Mouse (Mus musculus) limb, embryonic 14.5 days (tissue): ENCODE measurements at regions not wholly inside any gene's neighbourhood (a gene's known extent, or its start where the extent isn't known, plus 50 kb on each side); places are given as distances from the start of the nearest gene placed in this dataset.

ENCODE experiments used
- ATAC-seq: fragments of 200-750 bp; cut with Nextera tagmentation; 2 replicates; pipeline ENCODE4 v1.8.0; 2017; ENCODE audit warnings: low read depth, moderate number of reproducible peaks, moderate TSS enrichment; ENCODE audit not compliant: low FRiP score
- DNase-seq: peaks from one replicate; pipeline ENCODE4 v3.0.0-alpha.2; 2015; ENCODE audit warnings: low spot score
- H3K27ac ChIP-seq: fragments of 300-500 bp; sonication (generic); replicated peaks from 2 replicates; pipeline ENCODE4 v1.5.1; 2014; ENCODE audit warnings: low read depth, mild to moderate bottlenecking, low read length, moderate library complexity, mixed read lengths
- H3K27me3 ChIP-seq: fragments of 300-500 bp; sonication (generic); 2 replicates; pipeline ENCODE4 v1.6.1; 2014; ENCODE audit warnings: low read length, mixed read lengths; ENCODE audit not compliant: control insufficient read depth, insufficient read depth
- H3K36me3 ChIP-seq: fragments of 300-500 bp; sonication (generic); 2 replicates; pipeline ENCODE4 v1.6.1; 2014; ENCODE audit warnings: mild to moderate bottlenecking, low read length, moderate library complexity, mixed read lengths; ENCODE audit not compliant: control insufficient read depth, insufficient read depth
- H3K4me1 ChIP-seq: fragments of 300-500 bp; sonication (generic); 2 replicates; pipeline ENCODE4 v1.6.1; 2014; ENCODE audit warnings: antibody characterized with exemption, low read length, mixed read lengths; ENCODE audit not compliant: control insufficient read depth, insufficient read depth
- H3K4me2 ChIP-seq: fragments of 300-500 bp; sonication (generic); replicated peaks from 2 replicates; pipeline ENCODE4 v1.6.1; 2014; ENCODE audit warnings: low read depth, mild to moderate bottlenecking, low read length, moderate library complexity; ENCODE audit not compliant: severe bottlenecking
- H3K4me3 ChIP-seq: fragments of 300-500 bp; sonication (generic); replicated peaks from 2 replicates; pipeline ENCODE4 v1.5.1; 2014; ENCODE audit warnings: low read length
- H3K9ac ChIP-seq: fragments of 300-500 bp; sonication (generic); 2 replicates; pipeline ENCODE4 v1.6.1; 2014; ENCODE audit warnings: mild to moderate bottlenecking, low read depth, low read length, moderate library complexity; ENCODE audit not compliant: severe bottlenecking
- H3K9me3 ChIP-seq: fragments of 300-500 bp; sonication (generic); 2 replicates; pipeline ENCODE4 v1.6.1; 2016; ENCODE audit warnings: low read length; ENCODE audit not compliant: control insufficient read depth
- POLR2A ChIP-seq: fragments of 200-500 bp; IDR thresholded peaks from 2 replicates; pipeline ENCODE4 v1.8.0; 2012; ENCODE audit warnings: inconsistent platforms, mild to moderate bottlenecking, moderate library complexity, borderline replicate concordance; ENCODE audit not compliant: insufficient read depth, insufficient read length; ENCODE audit errors: extremely low read depth
- WGBS: fragments of 180-500 bp; shearing (Covaris S2); extraction: QIAGEN DNeasy Blood & Tissue Kit; methylation state at CpG from one replicate; pipeline ENCODE4 v1.1.7; 2014; 5-methylcytosine and 5-hydroxymethylcytosine counted together

- H3K4me3 ChIP-seq = no peak overlapping the region
- DNase-seq (no peak), ATAC-seq (no peak)
- H3K27ac ChIP-seq = no peak overlapping the region
- no peak overlapping the region for H3K4me2 ChIP-seq
- H3K9me3 ChIP-seq = no peaks in the 10 kb centered on the region
- H3K36me3 ChIP-seq = no peaks in the 10 kb centered on the region
- peaks cover 15% of the 10 kb centered on the region for H3K4me1 ChIP-seq
- no peaks in the 10 kb centered on the region for H3K27me3 ChIP-seq
- H3K9ac ChIP-seq = no peak overlapping the region
- WGBS = 100% methylated on average over 1 of the region's 1 CpGs
- TF ChIP-seq POLR2A = no peak
Observed at GRCm38 (mm10) chr10:120726369-120726768, 172.5 kb downstream of the Msrb3 start.

DNA sequence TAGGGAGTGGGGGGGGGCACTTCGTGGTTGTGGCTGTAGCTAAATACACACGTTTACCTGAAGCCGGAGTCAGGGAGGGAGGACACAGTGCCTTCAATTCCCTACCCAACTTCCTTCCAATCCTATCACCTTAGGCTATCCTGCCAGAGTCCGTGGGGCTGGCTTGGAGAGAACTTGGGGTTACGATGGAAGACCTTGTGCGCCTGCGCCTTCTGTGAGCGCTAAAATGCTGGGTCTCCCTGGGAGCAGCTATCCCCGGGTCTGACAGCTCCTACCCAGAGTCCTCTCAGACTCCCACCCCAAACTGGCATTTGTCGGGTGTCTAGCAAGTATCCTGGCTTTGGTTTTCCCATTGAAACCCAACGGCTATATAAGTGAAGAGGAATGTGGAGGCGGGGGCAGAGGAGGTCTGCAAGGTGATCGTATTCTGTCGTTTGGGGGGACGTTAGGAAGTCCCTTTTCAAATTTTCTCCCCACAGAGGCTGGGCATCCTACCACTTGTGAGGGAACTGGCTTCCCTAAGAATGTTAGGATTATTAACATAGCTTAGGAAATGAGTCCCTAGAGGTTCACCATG, 176.9 kb downstream of the Msrb3 start:
- Histone ChIP-seq H3K27me3 (no peaks in the 10 kb centered on the region), H3K9me3 (no peaks in the 10 kb centered on the region), H3K9ac (no peak overlapping the region), H3K4me2 (peak overlapping the region; percentile 36), H3K27ac (no peak overlapping the region), H3K4me3 (peak overlapping the region; percentile 21), H3K36me3 (no peaks in the 10 kb centered on the region), H3K4me1 (peaks cover 47% of the 10 kb centered on the region)
- ATAC-seq (no peak), DNase-seq (no peak)
- 7% methylated on average over 15 of the region's 15 CpGs for WGBS
- no peak for TF ChIP-seq POLR2A

DNA sequence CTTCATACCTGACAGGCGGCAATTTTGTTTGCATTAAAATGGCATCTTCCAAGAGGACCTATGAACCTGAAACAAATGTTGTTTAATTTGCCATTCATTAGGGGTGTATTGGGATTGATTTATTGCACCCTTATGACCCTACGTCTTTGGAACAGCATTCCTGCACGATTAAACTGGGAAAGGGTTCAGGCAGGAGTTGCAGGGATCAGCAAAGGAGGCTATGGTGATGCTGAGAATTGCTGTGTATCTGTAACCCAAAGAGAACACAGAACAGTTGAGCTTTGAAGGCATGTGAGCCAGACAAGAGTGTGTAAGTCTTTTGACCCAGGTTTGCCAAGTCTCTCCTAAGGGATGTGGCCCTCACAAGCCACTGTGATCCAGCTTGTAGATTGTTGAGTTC, 177.9 kb downstream of the Msrb3 start:
- Histone ChIP-seq H3K4me3 (no peak overlapping the region), H3K36me3 (no peaks in the 10 kb centered on the region), H3K9ac (no peak overlapping the region), H3K4me1 (peaks cover 53% of the 10 kb centered on the region), H3K27ac (peak overlapping the region; percentile 58; the same call in 1 of the 2 replicates), H3K4me2 (no peak overlapping the region), H3K9me3 (no peaks in the 10 kb centered on the region), H3K27me3 (no peaks in the 10 kb centered on the region)
- DNase-seq (no peak), ATAC-seq (no peak)
- TF ChIP-seq POLR2A = no peak
- WGBS = 13% methylated on average over 3 of the region's 3 CpGs

- no peaks in the 10 kb centered on the region for H3K27me3 ChIP-seq
- H3K9ac ChIP-seq = no peak overlapping the region
- H3K27ac ChIP-seq = peak overlapping the region; percentile 59
- no peaks in the 10 kb centered on the region for H3K36me3 ChIP-seq
- peaks cover 53% of the 10 kb centered on the region for H3K4me1 ChIP-seq
- ATAC-seq = peak; percentile 66
- peak overlapping the region; percentile 4 for H3K4me2 ChIP-seq
- H3K4me3 ChIP-seq = no peak overlapping the region
- DNase-seq = peak; percentile 67
- TF ChIP-seq POLR2A = no peak
- no peaks in the 10 kb centered on the region for H3K9me3 ChIP-seq
- 8% methylated on average over 3 of the region's 3 CpGs for WGBS
Observed at GRCm38 (mm10) chr10:120720061-120720460, 178.8 kb downstream of the Msrb3 start.

DNA sequence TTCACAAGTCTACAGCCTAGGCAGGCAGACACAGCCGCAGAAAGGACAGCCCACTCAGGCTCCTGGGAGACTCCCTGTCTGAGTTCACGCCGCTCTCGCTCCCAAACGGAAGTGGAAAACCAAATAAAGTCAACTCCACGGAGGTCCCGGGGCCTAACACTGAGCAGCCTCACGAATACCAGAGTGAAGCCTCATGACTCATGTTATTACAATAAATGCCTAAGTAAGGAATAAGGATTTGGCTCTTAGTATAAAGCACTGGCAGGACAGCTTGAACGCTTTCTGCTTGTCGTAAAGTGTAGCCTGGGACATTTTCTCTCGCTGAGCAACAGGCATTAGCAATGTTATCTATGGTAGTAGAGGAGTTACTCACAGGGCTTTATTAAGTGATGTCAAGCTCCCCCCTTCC, 181.7 kb downstream of the Msrb3 start:
- ATAC-seq (peak; percentile 69), DNase-seq (peak; percentile 82)
- 8% methylated on average over 11 of the region's 11 CpGs for WGBS
- 0 out of 2 replicates have a peak overlapping the region, but pooled peaks have one; percentile 2 for H3K4me2 ChIP-seq
- H3K4me3 ChIP-seq = no peak overlapping the region
- H3K27me3 ChIP-seq = no peaks in the 10 kb centered on the region
- H3K9me3 ChIP-seq = no peaks in the 10 kb centered on the region
- TF ChIP-seq POLR2A = no peak
- no peaks in the 10 kb centered on the region for H3K36me3 ChIP-seq
- H3K4me1 ChIP-seq = peaks cover 50% of the 10 kb centered on the region
- no peak overlapping the region for H3K9ac ChIP-seq
- H3K27ac ChIP-seq = peak overlapping the region; percentile 61; the same call in 1 of the 2 replicates
